Mouse (Mus musculus): ENCODE measurements at regions not wholly inside any gene's neighbourhood (a gene's known extent, or its start where the extent isn't known, plus 50 kb on each side); places are given as distances from the start of the nearest gene placed in this dataset.

- TF ChIP-seq CTCF (IDR thresholded peaks at IDR 0.05; ENCODE audit: low read depth, low read length): no peak
- TF ChIP-seq EP300 (IDR thresholded peaks at IDR 0.05; ENCODE audit: insufficient read depth, low read depth, low read length): no peak
Measured at GRCm38 (mm10) chr4:124291767-124292166, 318.8 kb downstream of the 3100002H09Rik start.

Measured in ES-Bruce4 (cell line).